Mouse (Mus musculus): ENCODE measurements around the gene Smarcc1. TPM values are rescaled to one million over a fixed set of nuclear protein-coding genes. Genes with fewer than 3 reads are reported as not detected.
"Not testable (repeated sequence)": the region's sequence is repeated elsewhere in the genome, so short reads cannot be mapped to it uniquely, and the experiment has no call there.

The Smarcc1 gene
- 111 and 128 TPM in 2 replicates for polyA plus RNA-seq (2015; fragmentation: Nextera tagmentation; extraction: Ambion mirVana)

- Histone ChIP-seq H3K27ac (replicated peaks) (peak within 1 kb of the TSS; percentile 98), H3K9me3 (no peaks in the 10 kb centered on the region), H3K4me1 (replicated peaks) (peaks cover 27% of the 10 kb centered on the region), H3K27me3 (no peaks in the 10 kb centered on the region), H3K4me3 (peak within 1 kb of the TSS; percentile 91), H3K36me3 (peaks cover 26% of the 10 kb centered on the region), H3K9ac (peak within 1 kb of the TSS; percentile 97), H3K4me2 (peak within 1 kb of the TSS; percentile 88)
- ATAC-seq (ENCODE audit: low read depth), result peak; percentile 97
- WGBS, result under 1% methylated on average over 78 of the region's 79 CpGs
Measured at GRCm38 (mm10) chr9:110116977-110117778, at the start of gene Smarcc1. Gene Smarcc1, plus strand, starts transcription at chr9:110117708.

DNA sequence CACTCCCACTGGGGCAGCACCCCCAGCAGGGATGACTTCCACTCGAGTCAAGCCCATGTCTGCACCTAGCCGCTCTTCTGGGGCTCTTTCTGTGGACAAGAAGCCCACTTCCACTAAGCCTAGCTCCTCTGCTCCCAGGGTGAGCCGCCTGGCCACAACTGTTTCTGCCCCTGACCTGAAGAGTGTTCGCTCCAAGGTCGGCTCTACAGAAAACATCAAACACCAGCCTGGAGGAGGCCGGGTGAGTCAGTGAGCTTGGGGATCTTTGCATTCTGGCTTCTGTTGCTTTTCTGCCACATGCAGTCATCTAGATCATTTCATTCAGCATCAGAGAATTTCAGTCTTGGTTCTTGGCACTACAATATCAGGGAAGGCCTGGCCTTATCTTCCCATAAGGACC, 48.8 kb upstream of the Smarcc1 start:
- no peak overlapping the region for H3K4me2 ChIP-seq
- H3K27ac ChIP-seq (replicated peaks), result no peak overlapping the region
- no peaks in the 10 kb centered on the region for H3K9me3 ChIP-seq
- ATAC-seq (ENCODE audit: low read depth), result no peak
- no peaks in the 10 kb centered on the region for H3K4me1 ChIP-seq (replicated peaks)
- no peaks in the 10 kb centered on the region for H3K27me3 ChIP-seq
- H3K36me3 ChIP-seq, result peaks cover 89% of the 10 kb centered on the region
- H3K4me3 ChIP-seq, result no peak overlapping the region
- 90% methylated on average over 6 of the region's 6 CpGs for whole genome bisulfite sequencing
- H3K9ac ChIP-seq, result no peak overlapping the region

GRCm38 (mm10) chr9:110070358-110070757, 47.1 kb upstream of the Smarcc1 start:
- WGBS, result 79% methylated on average over 9 of the region's 9 CpGs
- H3K27ac ChIP-seq (replicated peaks), result no peak overlapping the region
- H3K9ac ChIP-seq, result no peak overlapping the region
- H3K4me1 ChIP-seq (replicated peaks), result no peaks in the 10 kb centered on the region
- H3K4me2 ChIP-seq, result no peak overlapping the region
- no peak for ATAC-seq (ENCODE audit: low read depth)
- no peaks in the 10 kb centered on the region for H3K9me3 ChIP-seq
- no peaks in the 10 kb centered on the region for H3K27me3 ChIP-seq
- H3K4me3 ChIP-seq, result no peak overlapping the region
- H3K36me3 ChIP-seq, result peaks cover 93% of the 10 kb centered on the region

DNA sequence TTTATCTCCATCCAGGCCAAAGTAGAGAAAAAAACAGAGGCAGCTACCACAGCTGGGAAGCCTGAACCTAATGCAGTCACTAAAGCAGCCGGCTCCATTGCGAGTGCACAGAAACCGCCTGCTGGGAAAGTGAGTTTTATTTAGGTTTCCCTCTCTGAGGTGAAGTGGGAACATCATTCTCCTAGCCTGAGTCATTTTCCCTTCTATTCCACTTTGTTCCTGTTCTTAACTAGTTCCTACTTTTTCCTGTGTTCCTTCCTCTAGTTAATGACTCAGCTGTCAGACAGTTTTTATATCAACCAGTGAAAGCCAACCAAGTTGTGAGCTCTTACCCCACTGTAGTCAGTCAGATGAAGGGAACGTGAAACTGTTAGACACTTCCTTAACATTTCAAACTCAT, 46.5 kb upstream of the Smarcc1 start:
- ATAC-seq (ENCODE audit: low read depth), result no peak
- Histone ChIP-seq H3K4me1 (replicated peaks) (no peaks in the 10 kb centered on the region), H3K9ac (no peak overlapping the region), H3K4me2 (no peak overlapping the region), H3K4me3 (no peak overlapping the region), H3K9me3 (no peaks in the 10 kb centered on the region), H3K36me3 (peaks cover 89% of the 10 kb centered on the region), H3K27ac (replicated peaks) (no peak overlapping the region), H3K27me3 (no peaks in the 10 kb centered on the region)
- WGBS, result 84% methylated on average over 4 of the region's 4 CpGs

- Histone ChIP-seq H3K4me1 (replicated peaks) (no peaks in the 10 kb centered on the region), H3K4me2 (no peak overlapping the region), H3K27ac (replicated peaks) (0 out of 2 replicates have a peak overlapping the region, but pooled peaks have one; percentile 11), H3K9me3 (no peaks in the 10 kb centered on the region), H3K4me3 (no peak overlapping the region), H3K27me3 (no peaks in the 10 kb centered on the region), H3K36me3 (peaks cover 83% of the 10 kb centered on the region), H3K9ac (no peak overlapping the region)
- peak; percentile 36; the same call in 1 of the 2 replicates for ATAC-seq (ENCODE audit: low read depth)
- 0% methylated on average over 1 of the region's 1 CpGs for WGBS
Measured at GRCm38 (mm10) chr9:110071843-110072242, 45.7 kb upstream of the Smarcc1 start.

- H3K4me3 ChIP-seq, H3K9me3 ChIP-seq: not testable (repeated sequence)
Measured at GRCm38 (mm10) chr9:110076468-110076867, 41.0 kb upstream of the Smarcc1 start.

DNA sequence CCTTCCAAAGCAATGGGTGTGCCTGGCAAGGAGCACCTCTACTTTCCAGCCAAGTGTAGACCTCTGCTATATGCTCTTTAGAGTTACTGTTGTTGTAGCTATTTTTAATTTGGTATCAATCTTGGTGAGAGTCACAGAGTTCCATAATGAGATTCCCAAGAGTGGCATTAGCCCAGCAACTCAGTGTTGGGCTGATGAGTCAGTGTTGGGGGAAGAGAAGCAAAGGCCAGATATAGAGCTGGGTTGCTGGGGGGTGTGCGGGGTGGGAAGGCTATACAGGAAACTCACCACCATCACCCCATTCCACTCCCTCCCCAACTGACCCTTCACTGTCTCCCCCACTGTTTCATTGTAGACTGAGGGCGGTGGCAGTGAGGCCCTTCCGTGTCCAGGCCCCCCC, 36.4 kb upstream of the Smarcc1 start:
- Histone ChIP-seq H3K9ac (no peak overlapping the region), H3K9me3 (no peaks in the 10 kb centered on the region), H3K27ac (replicated peaks) (no peak overlapping the region), H3K4me3 (no peak overlapping the region), H3K36me3 (peaks cover 93% of the 10 kb centered on the region), H3K27me3 (no peaks in the 10 kb centered on the region), H3K4me1 (replicated peaks) (peaks cover 3% of the 10 kb centered on the region; the same call in 1 of the 2 replicates), H3K4me2 (no peak overlapping the region)
- no peak for ATAC-seq (ENCODE audit: low read depth)
- WGBS, result 68% methylated on average over 3 of the region's 3 CpGs

More at GRCm38 (mm10) chr9:110076468-110076867, 41.0 kb upstream of the Smarcc1 start:
- H3K27ac ChIP-seq (replicated peaks); ATAC-seq (ENCODE audit: low read depth); H3K4me1 ChIP-seq (replicated peaks); H3K9ac ChIP-seq; H3K4me2 ChIP-seq; H3K27me3 ChIP-seq: not testable (repeated sequence)
- 73% methylated on average over 4 of the region's 7 CpGs for WGBS
- H3K36me3 ChIP-seq, result peaks cover 84% of the 10 kb centered on the region

DNA sequence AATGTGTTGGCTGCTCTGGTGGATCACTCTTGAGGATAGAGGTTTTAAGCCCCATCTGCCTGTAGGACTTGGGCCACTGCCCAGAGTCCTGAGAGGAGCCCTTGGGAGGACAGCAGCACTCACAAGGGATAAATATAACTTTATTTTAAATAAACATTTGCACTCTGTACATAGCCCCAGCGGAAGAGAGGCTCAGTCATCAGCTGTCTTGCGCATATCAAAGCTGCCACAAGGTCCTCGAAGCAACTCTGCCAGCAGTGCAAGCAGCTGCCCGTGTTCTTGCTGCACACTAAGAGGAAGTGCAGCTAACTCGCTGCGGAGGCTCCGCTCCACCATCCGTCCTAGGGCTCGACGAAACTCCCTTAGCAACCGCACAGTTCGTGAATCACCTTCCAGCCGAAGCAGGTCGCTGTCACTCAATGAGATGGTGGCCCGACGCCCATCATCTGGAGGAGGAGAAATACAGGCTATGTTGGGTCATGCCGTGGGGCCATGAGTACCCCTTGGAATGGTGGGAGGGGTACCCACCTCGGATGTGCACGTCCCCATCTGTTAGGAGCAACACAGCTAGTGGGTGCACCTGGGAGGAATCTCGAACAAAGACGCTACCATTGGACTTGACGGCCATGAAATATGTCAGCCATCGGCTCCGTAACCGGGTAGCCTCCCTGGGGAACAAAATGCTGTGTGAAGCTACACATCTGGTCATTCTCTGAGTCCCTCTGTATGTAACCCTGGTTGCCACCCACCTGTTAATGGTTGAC, 33.1 kb upstream of the Smarcc1 start:
- Histone ChIP-seq H3K4me3 (no peak overlapping the region), H3K9me3 (no peaks in the 10 kb centered on the region), H3K9ac (no peak overlapping the region), H3K36me3 (peaks cover 98% of the 10 kb centered on the region), H3K27ac (replicated peaks) (peak overlapping the region; percentile 59; the same call in 1 of the 2 replicates), H3K27me3 (no peaks in the 10 kb centered on the region), H3K4me2 (no peak overlapping the region), H3K4me1 (replicated peaks) (peaks cover 3% of the 10 kb centered on the region; the same call in 1 of the 2 replicates)
- ATAC-seq (ENCODE audit: low read depth), result peak; percentile 16; the same call in 1 of the 2 replicates
- 69% methylated on average over 25 of the region's 25 CpGs for WGBS

GRCm38 (mm10) chr9:110085693-110086092, 31.8 kb upstream of the Smarcc1 start:
- Histone ChIP-seq H3K36me3 (peaks cover 98% of the 10 kb centered on the region), H3K27me3 (no peaks in the 10 kb centered on the region), H3K4me3 (no peak overlapping the region), H3K9me3 (no peaks in the 10 kb centered on the region), H3K9ac (no peak overlapping the region), H3K4me1 (replicated peaks) (peaks cover 3% of the 10 kb centered on the region; the same call in 1 of the 2 replicates), H3K4me2 (no peak overlapping the region), H3K27ac (replicated peaks) (0 out of 2 replicates have a peak overlapping the region, but pooled peaks have one; percentile 5)
- ATAC-seq (ENCODE audit: low read depth), result no peak
- 94% methylated on average over 8 of the region's 8 CpGs for WGBS

DNA sequence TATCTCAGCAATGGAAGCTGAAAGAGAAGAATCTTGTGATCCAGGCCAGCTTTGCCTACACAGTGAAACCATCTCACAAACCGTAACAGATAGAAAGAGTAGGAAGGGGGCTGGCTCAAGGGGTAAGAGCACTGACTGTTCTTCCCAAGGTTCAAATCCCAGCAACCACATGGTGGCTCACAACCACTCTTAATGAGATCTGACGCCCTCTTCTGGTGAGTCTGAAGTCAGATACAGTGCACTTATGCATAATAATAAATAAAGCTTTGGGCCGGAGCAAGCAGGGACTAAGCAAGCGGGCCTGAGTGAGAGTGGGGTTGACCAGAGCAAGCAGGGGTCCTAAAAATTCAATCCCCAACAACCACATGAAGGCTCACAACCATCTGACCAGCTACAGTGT, 24.2 kb upstream of the Smarcc1 start:
- ATAC-seq (ENCODE audit: low read depth), result no peak
- peaks cover 96% of the 10 kb centered on the region for H3K36me3 ChIP-seq

DNA sequence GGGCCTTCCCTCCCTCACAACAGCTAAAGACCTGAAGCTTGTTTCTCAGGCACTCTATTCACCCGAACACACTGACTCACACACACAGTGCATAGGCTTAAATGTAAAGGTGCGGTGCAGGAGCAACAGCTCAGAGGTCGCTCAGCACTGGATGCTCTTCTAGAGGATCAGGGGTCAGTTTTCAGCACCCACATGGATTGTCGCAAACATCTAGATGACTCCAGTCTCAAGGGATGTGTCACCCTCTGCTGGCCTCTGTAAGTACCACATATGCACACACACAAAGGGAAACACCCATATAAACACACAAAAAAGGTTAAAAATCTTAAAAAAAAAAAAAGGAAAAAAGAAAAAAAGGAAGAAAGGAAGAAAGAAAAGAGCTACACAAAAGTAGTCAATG, 22.7 kb upstream of the Smarcc1 start:
- Histone ChIP-seq H3K4me2 (no peak overlapping the region), H3K9me3 (no peaks in the 10 kb centered on the region), H3K9ac (no peak overlapping the region), H3K4me1 (replicated peaks) (peaks cover under 1% of the 10 kb centered on the region; the same call in 1 of the 2 replicates), H3K27ac (replicated peaks) (no peak overlapping the region), H3K4me3 (no peak overlapping the region), H3K27me3 (no peaks in the 10 kb centered on the region), H3K36me3 (peaks cover 96% of the 10 kb centered on the region)
- WGBS, result 95% methylated on average over 4 of the region's 4 CpGs
- no peak for ATAC-seq (ENCODE audit: low read depth)

More for the DNA sequence above, 24.2 kb upstream of the Smarcc1 start:
- no peaks in the 10 kb centered on the region for H3K4me1 ChIP-seq (replicated peaks)
- H3K4me3 ChIP-seq, result no peak overlapping the region
- no peaks in the 10 kb centered on the region for H3K27me3 ChIP-seq
- WGBS, result 85% methylated on average over 4 of the region's 4 CpGs
- H3K4me2 ChIP-seq, result no peak overlapping the region
- no peak overlapping the region for H3K9ac ChIP-seq
- H3K27ac ChIP-seq (replicated peaks), result no peak overlapping the region
- no peaks in the 10 kb centered on the region for H3K9me3 ChIP-seq

DNA sequence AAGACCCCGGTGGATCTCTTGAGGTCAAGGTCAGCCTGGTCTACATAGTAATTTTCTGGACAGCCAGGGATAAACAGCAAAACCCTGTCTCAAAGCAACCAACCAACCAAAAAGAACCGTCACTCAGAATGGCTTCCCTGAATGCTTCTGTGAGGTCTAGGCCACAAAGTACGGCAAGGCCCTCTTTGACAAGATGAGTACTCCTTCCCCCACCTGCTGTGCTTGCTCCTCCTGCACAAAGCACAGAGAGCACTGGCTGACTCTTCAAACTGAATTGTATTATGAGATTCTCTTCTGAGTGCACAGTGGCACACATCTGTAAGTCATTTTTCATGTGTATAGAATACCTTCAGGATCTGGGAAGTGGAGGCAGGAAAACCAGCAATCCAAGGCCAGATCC, 19.7 kb upstream of the Smarcc1 start:
- Histone ChIP-seq H3K9me3 (no peaks in the 10 kb centered on the region), H3K27me3 (no peaks in the 10 kb centered on the region), H3K36me3 (peaks cover 82% of the 10 kb centered on the region), H3K9ac (no peak overlapping the region), H3K4me1 (replicated peaks) (peaks cover 13% of the 10 kb centered on the region), H3K4me3 (no peak overlapping the region), H3K27ac (replicated peaks) (no peak overlapping the region), H3K4me2 (no peak overlapping the region)
- no peak for ATAC-seq (ENCODE audit: low read depth)
- WGBS, result 84% methylated on average over 3 of the region's 3 CpGs
